Mouse (Mus musculus) layer of hippocampus, postnatal 14 days (tissue): Measurements from ENCODE around the gene Slc41a3. TPM values are rescaled to one million over a fixed set of nuclear protein-coding genes. Genes with fewer than 3 reads are reported as not detected.
A peak's percentile ranks its signal among the peaks of the same experiment; 100 is the strongest.

ENCODE experiments used
- DNase-seq, 2 experiments: peaks; one replicate each; pipeline ENCODE4 v3.0.0; 2021 to 2022; ENCODE audit warnings: low spot score in 2 of 2, mixed read lengths in 1 of 2
- long read RNA-seq, 2 experiments: library from polyadenylated mRNA; stranded (forward); transcript quantifications; one replicate each; pipeline ENCODE4 v2.0.0; 2021
- total RNA-seq, 2 experiments: library from RNA; stranded (reverse); gene quantifications; 2 replicates each; pipeline ENCODE4 v1.2.3; 2021

The Slc41a3 gene
- 1 to 10 TPM; 5.9 to 9.1 TPM for total RNA-seq
- long read RNA-seq, experiment 1, partial matches to known transcripts: 0 of 4 reads
- long read RNA-seq, experiment 1, other reads (novel, unspliced or antisense): 1 of 4 reads
- long read RNA-seq, experiment 2, transcript Slc41a3-202 (11 exons, 2,412 nt): major isoform, 6 of 10 reads
- long read RNA-seq, experiment 2, partial matches to known transcripts: 1 of 10 reads
- long read RNA-seq, experiment 2, other reads (novel, unspliced or antisense): 3 of 10 reads

- peak; percentile 84 to 85 for DNase-seq
These were observed at the start of gene Slc41a3 for GRCm38 (mm10) chr6:90604533-90605297. Slc41a3 (plus strand) TSS chr6:90604725.

GRCm38 (mm10) chr6:90556534-90557058 is 47.9 kb upstream of the Slc41a3 start:
- no peak for DNase-seq

- no peak for DNase-seq
These were observed 47.4 kb upstream of the Slc41a3 start for GRCm38 (mm10) chr6:90557077-90557476.

GRCm38 (mm10) chr6:90557829-90558693 is 46.5 kb upstream of the Slc41a3 start:
- no peak for DNase-seq

GRCm38 (mm10) chr6:90560390-90561058 is 44.0 kb upstream of the Slc41a3 start:
- DNase-seq: no peak

GRCm38 (mm10) chr6:90561234-90561781 is 43.2 kb upstream of the Slc41a3 start:
- DNase-seq: no peak

GRCm38 (mm10) chr6:90564240-90564639 is 40.3 kb upstream of the Slc41a3 start:
- DNase-seq: no peak

- no peak for DNase-seq
These were observed 38.9 kb upstream of the Slc41a3 start for GRCm38 (mm10) chr6:90565357-90566215.

GRCm38 (mm10) chr6:90567486-90567885 is 37.0 kb upstream of the Slc41a3 start:
- no peak for DNase-seq

- no peak for DNase-seq
These were observed 36.6 kb upstream of the Slc41a3 start for GRCm38 (mm10) chr6:90567928-90568327.

- no peak for DNase-seq
These were observed 35.8 kb upstream of the Slc41a3 start for GRCm38 (mm10) chr6:90568721-90569120.

- DNase-seq: no peak
These were observed 34.7 kb upstream of the Slc41a3 start for GRCm38 (mm10) chr6:90569736-90570383.

- DNase-seq: no peak
These were observed 34.1 kb upstream of the Slc41a3 start for GRCm38 (mm10) chr6:90570392-90570791.

- peak; percentile 75 to 80 for DNase-seq
These were observed 29.2 kb upstream of the Slc41a3 start for GRCm38 (mm10) chr6:90575261-90575715.

- no peak for DNase-seq
These were observed 26.4 kb upstream of the Slc41a3 start for GRCm38 (mm10) chr6:90578174-90578573.

- DNase-seq: no peak
These were observed 22.2 kb upstream of the Slc41a3 start for GRCm38 (mm10) chr6:90582331-90582730.

GRCm38 (mm10) chr6:90588113-90588512 is 16.4 kb upstream of the Slc41a3 start:
- no peak for DNase-seq

- DNase-seq: no peak
These were observed 13.8 kb upstream of the Slc41a3 start for GRCm38 (mm10) chr6:90590707-90591106.

- DNase-seq: no peak
These were observed 9.6 kb upstream of the Slc41a3 start for GRCm38 (mm10) chr6:90594972-90595371.
